7 mouse cellular contexts compared by ENCODE assay signal in the genomic region with DNA sequence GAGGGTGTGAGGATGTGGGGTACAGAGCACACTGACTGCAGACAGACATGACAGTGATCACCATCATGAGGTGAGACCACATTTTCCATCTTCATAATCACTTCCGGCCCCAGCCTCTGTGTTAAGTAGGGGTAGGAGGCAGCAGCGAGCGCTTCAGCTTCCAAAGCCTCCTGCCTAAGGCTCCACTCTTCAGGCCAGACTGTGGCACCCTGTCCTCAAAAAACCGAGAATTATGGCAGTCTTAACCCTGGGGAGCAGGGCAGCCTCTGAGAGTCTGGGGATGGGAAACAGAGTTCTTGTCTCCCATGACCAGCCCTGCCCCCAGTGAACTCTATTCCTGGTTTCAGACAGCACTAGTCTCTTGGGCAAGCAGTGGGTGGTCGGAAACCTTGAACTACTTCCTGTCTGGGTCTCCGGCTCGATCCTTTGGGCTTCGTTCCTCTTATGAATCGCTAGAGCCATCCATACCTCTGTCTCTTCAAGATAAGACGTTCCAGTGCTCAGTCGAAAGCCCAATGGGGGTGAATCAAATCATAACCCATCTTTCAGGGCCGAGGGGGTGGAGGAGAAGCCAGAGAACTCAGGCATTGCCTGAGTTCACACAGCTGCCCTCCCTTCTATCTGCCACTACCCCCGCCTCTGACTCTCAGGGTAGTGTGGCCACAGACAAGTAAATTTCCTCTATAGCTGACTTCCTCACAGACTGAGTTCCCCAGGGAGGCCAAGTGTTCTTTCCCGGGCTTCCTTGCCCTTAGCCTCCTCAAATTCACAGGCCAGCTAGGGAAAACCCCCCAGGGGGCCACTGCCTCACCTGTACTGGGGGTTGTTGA. TPM values are rescaled to one million over a fixed set of nuclear protein-coding genes. Genes with fewer than 3 reads are reported as not detected.
A peak's percentile ranks its signal among the peaks of the same experiment; 100 is the strongest.
DNase-seq lines count a peak whose midpoint lies in the region; ATAC-seq and TF ChIP-seq lines count a peak whose summit lies in the region.

No protein-coding gene starts in this region.

- H3K9me3 ChIP-seq in intestine, postnatal 0 days (ENCODE audit: control insufficient read depth): no peaks in the 10 kb centered on the region
- no peaks in the 10 kb centered on the region for H3K9me3 ChIP-seq in lung, embryonic 16.5 days (ENCODE audit: control insufficient read depth, low read length)

- H3K4me1 ChIP-seq in intestine, postnatal 0 days (replicated peaks; ENCODE audit: control insufficient read depth, insufficient read depth, low read length): 0 out of 2 replicates have a peak, but pooled peaks cover 9% of the 10 kb centered on the region
- H3K4me1 ChIP-seq in lung, embryonic 16.5 days (replicated peaks; ENCODE audit: control insufficient read depth, insufficient read depth, low read length): peaks cover 32% of the 10 kb centered on the region

- DNase-seq in CD4-positive, CD25-positive, alpha-beta regulatory T cell, adult 2 months (ENCODE audit: low read depth, low spot score): peak; percentile 93
- peak; percentile 76 for DNase-seq in NIH3T3 (ENCODE audit: low read depth)
- peak; percentile 23 for DNase-seq in skeletal muscle tissue, adult 2 months (ENCODE audit: low read depth, low spot score)
- DNase-seq in cerebellum, adult 11 months: no peak

- peak; percentile 45 for ATAC-seq in granulocyte monocyte progenitor cell, adult 5-6 weeks (replicated peaks; ENCODE audit: poor library complexity, severe bottlenecking)
- no peak for ATAC-seq in intestine, postnatal 0 days
- no peak for ATAC-seq in lung, embryonic 16.5 days (ENCODE audit: low read depth)

- peaks cover 19% of the 10 kb centered on the region for H3K36me3 ChIP-seq in intestine, postnatal 0 days (ENCODE audit: control insufficient read depth, insufficient read depth)
- H3K36me3 ChIP-seq in lung, embryonic 16.5 days (ENCODE audit: control insufficient read depth, insufficient read depth, low read length): no peaks in the 10 kb centered on the region

- no peak for TF ChIP-seq CTCF in intestine, postnatal 0 days (IDR thresholded peaks at IDR 0.05; ENCODE audit: low read depth)

- WGBS in intestine, postnatal 0 days: 54% methylated on average over 14 of the region's 14 CpGs
- WGBS in lung, embryonic 16.5 days: 36% methylated on average over 14 of the region's 14 CpGs

- no peaks in the 10 kb centered on the region for H3K27me3 ChIP-seq in intestine, postnatal 0 days (replicated peaks; ENCODE audit: control insufficient read depth, insufficient read depth, low read length)
- no peaks in the 10 kb centered on the region for H3K27me3 ChIP-seq in lung, embryonic 16.5 days (ENCODE audit: control insufficient read depth, insufficient read depth, low read depth, low read length)

- H3K27ac ChIP-seq in intestine, postnatal 0 days (ENCODE audit: low read depth, low read length): peak overlapping the region; percentile 84
- peak overlapping the region; percentile 80 for H3K27ac ChIP-seq in lung, embryonic 16.5 days (ENCODE audit: low read length)

- 0 out of 2 replicates have a peak overlapping the region, but pooled peaks have one; percentile 4 for H3K4me2 ChIP-seq in intestine, postnatal 0 days (replicated peaks; ENCODE audit: low read depth)
- 0 out of 2 replicates have a peak overlapping the region, but pooled peaks have one; percentile 11 for H3K4me2 ChIP-seq in lung, embryonic 16.5 days (ENCODE audit: low read depth, low read length)

- H3K4me3 ChIP-seq in intestine, postnatal 0 days (ENCODE audit: low read depth, low read length): no peak overlapping the region
- H3K4me3 ChIP-seq in lung, embryonic 16.5 days (ENCODE audit: low read length): no peak overlapping the region

- no peak overlapping the region; the same call in 1 of the 2 replicates for H3K9ac ChIP-seq in intestine, postnatal 0 days (ENCODE audit: low read depth, low read length)
- peak overlapping the region; percentile 42 for H3K9ac ChIP-seq in lung, embryonic 16.5 days (ENCODE audit: low read length)

RNA-seq across cellular contexts. Expression of gene Btbd19, which starts 0.8 kb away (rescaled TPM):
- total RNA-seq in granulocyte monocyte progenitor cell, adult 5-6 weeks (2014; fragmentation: Nextera tagmentation): 5.0 and 14.5 TPM in 2 replicates
- 6.9 and 7.2 TPM in 2 replicates for total RNA-seq in granulocyte monocyte progenitor cell, adult 5-6 weeks (2017)
- 2.9 and 3.5 TPM in 2 replicates for polyA plus RNA-seq in intestine, postnatal 0 days (2015; fragmentation: Nextera tagmentation; extraction: Ambion mirVana)
- polyA plus RNA-seq in lung, embryonic 16.5 days (2015; fragmentation: Nextera tagmentation; extraction: Ambion mirVana): 4.5 and 4.9 TPM in 2 replicates

RNA-seq across cellular contexts. Expression of gene Tctex1d4, which starts 1.9 kb away (rescaled TPM):
- 0.77 TPM in 1 of 2 replicates, not detected in the other for total RNA-seq in granulocyte monocyte progenitor cell, adult 5-6 weeks (2014; fragmentation: Nextera tagmentation)
- not detected in 2 replicates for total RNA-seq in granulocyte monocyte progenitor cell, adult 5-6 weeks (2017)
- polyA plus RNA-seq in intestine, postnatal 0 days (2015; fragmentation: Nextera tagmentation; extraction: Ambion mirVana): 0.22 TPM in 2 replicates
- polyA plus RNA-seq in lung, embryonic 16.5 days (2015; fragmentation: Nextera tagmentation; extraction: Ambion mirVana): 3.6 and 5.1 TPM in 2 replicates

RNA-seq across cellular contexts. Expression of gene Plk3, which starts 9.0 kb away (rescaled TPM):
- total RNA-seq in granulocyte monocyte progenitor cell, adult 5-6 weeks (2014; fragmentation: Nextera tagmentation): 1.5 and 2.2 TPM in 2 replicates
- total RNA-seq in granulocyte monocyte progenitor cell, adult 5-6 weeks (2017): 1.5 and 2.5 TPM in 2 replicates
- polyA plus RNA-seq in intestine, postnatal 0 days (2015; fragmentation: Nextera tagmentation; extraction: Ambion mirVana): 5.3 and 7.0 TPM in 2 replicates
- 3.0 and 3.2 TPM in 2 replicates for polyA plus RNA-seq in lung, embryonic 16.5 days (2015; fragmentation: Nextera tagmentation; extraction: Ambion mirVana)

RNA-seq across cellular contexts. Expression of gene Ptch2, which starts 28.9 kb away (rescaled TPM):
- 0.97 TPM in 1 of 2 replicates, not detected in the other for total RNA-seq in granulocyte monocyte progenitor cell, adult 5-6 weeks (2014; fragmentation: Nextera tagmentation)
- not detected in 2 replicates for total RNA-seq in granulocyte monocyte progenitor cell, adult 5-6 weeks (2017)
- polyA plus RNA-seq in intestine, postnatal 0 days (2015; fragmentation: Nextera tagmentation; extraction: Ambion mirVana): 1.3 and 1.4 TPM in 2 replicates
- polyA plus RNA-seq in lung, embryonic 16.5 days (2015; fragmentation: Nextera tagmentation; extraction: Ambion mirVana): 5.3 and 5.7 TPM in 2 replicates

RNA-seq across cellular contexts. Expression of gene Rps8, which starts 31.3 kb away (rescaled TPM):
- total RNA-seq in granulocyte monocyte progenitor cell, adult 5-6 weeks (2014; fragmentation: Nextera tagmentation): 4,230 and 5,237 TPM in 2 replicates
- total RNA-seq in granulocyte monocyte progenitor cell, adult 5-6 weeks (2017): 2,283 and 2,839 TPM in 2 replicates
- polyA plus RNA-seq in intestine, postnatal 0 days (2015; fragmentation: Nextera tagmentation; extraction: Ambion mirVana): 563 and 564 TPM in 2 replicates
- polyA plus RNA-seq in lung, embryonic 16.5 days (2015; fragmentation: Nextera tagmentation; extraction: Ambion mirVana): 858 and 904 TPM in 2 replicates
